Mouse (Mus musculus): ENCODE results near the gene Miip.
"Not testable (repeated sequence)": the region's sequence is repeated elsewhere in the genome, so short reads cannot be mapped to it uniquely, and the experiment has no call there.

The Miip gene

GRCm38 (mm10) chr4:147848584-147848991, 20.0 kb downstream of the Miip start:
- H3K27me3 ChIP-seq (ENCODE audit: control insufficient read depth, insufficient read depth, low read length, poor library complexity, severe bottlenecking): no peaks in the 10 kb centered on the region
- DNase-seq (ENCODE audit: low read depth, low spot score): no peak
- no peaks in the 10 kb centered on the region for H3K36me3 ChIP-seq (ENCODE audit: control insufficient read depth, insufficient read depth, low read length, poor library complexity, severe bottlenecking)

- no peaks in the 10 kb centered on the region for H3K27me3 ChIP-seq (ENCODE audit: control insufficient read depth, insufficient read depth, low read length, poor library complexity, severe bottlenecking)
- DNase-seq (ENCODE audit: low read depth, low spot score): peak; percentile 89
Measured at GRCm38 (mm10) chr4:147847614-147848583, 20.7 kb downstream of the Miip start, which contains the start of gene Zfp933. Gene Zfp933 (minus strand): TSS chr4:147848366.

GRCm38 (mm10) chr4:147842871-147843270, 25.7 kb downstream of the Miip start:
- Histone ChIP-seq H3K36me3 (ENCODE audit: control insufficient read depth, insufficient read depth, low read length, poor library complexity, severe bottlenecking) (0 out of 2 replicates have a peak, but pooled peaks cover 2% of the 10 kb centered on the region), H3K27me3 (ENCODE audit: control insufficient read depth, insufficient read depth, low read length, poor library complexity, severe bottlenecking) (no peaks in the 10 kb centered on the region)
- no peak for DNase-seq (ENCODE audit: low read depth, low spot score)

More at GRCm38 (mm10) chr4:147847614-147848583, 20.7 kb downstream of the Miip start, which contains the start of gene Zfp933:
- no peaks in the 10 kb centered on the region for H3K36me3 ChIP-seq (ENCODE audit: control insufficient read depth, insufficient read depth, low read length, poor library complexity, severe bottlenecking)

- not testable (repeated sequence) for DNase-seq (ENCODE audit: low read depth, low spot score); H3K27me3 ChIP-seq (ENCODE audit: control insufficient read depth, insufficient read depth, low read length, poor library complexity, severe bottlenecking); H3K36me3 ChIP-seq (ENCODE audit: control insufficient read depth, insufficient read depth, low read length, poor library complexity, severe bottlenecking)
Measured at GRCm38 (mm10) chr4:147839282-147839681, 29.3 kb downstream of the Miip start.

GRCm38 (mm10) chr4:147824389-147824788, 44.2 kb downstream of the Miip start:
- Histone ChIP-seq H3K36me3 (ENCODE audit: control insufficient read depth, insufficient read depth, low read length, poor library complexity, severe bottlenecking) (peaks cover 6% of the 10 kb centered on the region), H3K27me3 (ENCODE audit: control insufficient read depth, insufficient read depth, low read length, poor library complexity, severe bottlenecking) (no peaks in the 10 kb centered on the region)
- no peak for DNase-seq (ENCODE audit: low read depth, low spot score)

- H3K27me3 ChIP-seq (ENCODE audit: control insufficient read depth, insufficient read depth, low read length, poor library complexity, severe bottlenecking); DNase-seq (ENCODE audit: low read depth, low spot score); H3K36me3 ChIP-seq (ENCODE audit: control insufficient read depth, insufficient read depth, low read length, poor library complexity, severe bottlenecking): not testable (repeated sequence)
Measured at GRCm38 (mm10) chr4:147821414-147821813, 47.2 kb downstream of the Miip start.

- not testable (repeated sequence) for DNase-seq (ENCODE audit: low read depth, low spot score); H3K27me3 ChIP-seq (ENCODE audit: control insufficient read depth, insufficient read depth, low read length, poor library complexity, severe bottlenecking); H3K36me3 ChIP-seq (ENCODE audit: control insufficient read depth, insufficient read depth, low read length, poor library complexity, severe bottlenecking)
Measured at GRCm38 (mm10) chr4:147819659-147820058, 49.0 kb downstream of the Miip start.

- no peaks in the 10 kb centered on the region for H3K36me3 ChIP-seq (ENCODE audit: control insufficient read depth, insufficient read depth, low read length, poor library complexity, severe bottlenecking)
- H3K27me3 ChIP-seq (ENCODE audit: control insufficient read depth, insufficient read depth, low read length, poor library complexity, severe bottlenecking): no peaks in the 10 kb centered on the region
- peak; percentile 72 for DNase-seq (ENCODE audit: low read depth, low spot score)
Measured at GRCm38 (mm10) chr4:147814592-147815167, 53.9 kb downstream of the Miip start.

- H3K27me3 ChIP-seq (ENCODE audit: control insufficient read depth, insufficient read depth, low read length, poor library complexity, severe bottlenecking): no peaks in the 10 kb centered on the region
- no peaks in the 10 kb centered on the region for H3K36me3 ChIP-seq (ENCODE audit: control insufficient read depth, insufficient read depth, low read length, poor library complexity, severe bottlenecking)
- DNase-seq (ENCODE audit: low read depth, low spot score): no peak
Measured at GRCm38 (mm10) chr4:147813249-147813765, 55.3 kb downstream of the Miip start.
